Mouse (Mus musculus): ENCODE data around the gene Kbtbd13. TPM values are rescaled to one million over a fixed set of nuclear protein-coding genes. Genes with fewer than 3 reads are reported as not detected.
"Not testable (repeated sequence)": the region's sequence is repeated elsewhere in the genome, so short reads cannot be mapped to it uniquely, and the experiment has no call there.

Gene Kbtbd13
- polyA plus RNA-seq, 1 experiment from 2014 or later = 0.16 TPM

- Histone ChIP-seq H3K4me2 (peak overlapping the region; percentile 89), H3K9ac (ENCODE audit: low read length) (peak overlapping the region; percentile 93), H3K27me3 (ENCODE audit: control insufficient read depth, insufficient read depth, low read length) (no peaks in the 10 kb centered on the region), H3K36me3 (ENCODE audit: control insufficient read depth, insufficient read depth, low read length) (no peaks in the 10 kb centered on the region), H3K27ac (ENCODE audit: low read depth, low read length) (peak overlapping the region; percentile 81), H3K9me3 (ENCODE audit: control insufficient read depth, low read length) (no peaks in the 10 kb centered on the region), H3K4me3 (ENCODE audit: low read depth, low read length) (peak overlapping the region; percentile 99), H3K4me1 (ENCODE audit: control insufficient read depth, insufficient read depth, low read length) (peaks cover 11% of the 10 kb centered on the region)
- ATAC-seq (ENCODE audit: low FRiP score) = peak; percentile 52; the same call in 1 of the 2 replicates
- under 1% methylated on average over 76 of the region's 77 CpGs for WGBS
- DNase-seq (ENCODE audit: low spot score, missing footprints) = peak; percentile 93
Measured at GRCm38 (mm10) chr9:65346476-65347111, 44.9 kb downstream of the Kbtbd13 start.

GRCm38 (mm10) chr9:65345854-65346475, 45.5 kb downstream of the Kbtbd13 start, which contains the start of gene Pdcd7:
Pdcd7 (plus strand) TSS chr9:65346104.
- Histone ChIP-seq H3K4me1 (ENCODE audit: control insufficient read depth, insufficient read depth, low read length) (peaks cover 11% of the 10 kb centered on the region), H3K27me3 (ENCODE audit: control insufficient read depth, insufficient read depth, low read length) (no peaks in the 10 kb centered on the region), H3K9ac (ENCODE audit: low read length) (peak within 1 kb of the TSS; percentile 93), H3K27ac (ENCODE audit: low read depth, low read length) (peak within 1 kb of the TSS; percentile 81), H3K4me3 (ENCODE audit: low read depth, low read length) (peak within 1 kb of the TSS; percentile 99), H3K4me2 (peak within 1 kb of the TSS; percentile 89), H3K36me3 (ENCODE audit: control insufficient read depth, insufficient read depth, low read length) (no peaks in the 10 kb centered on the region), H3K9me3 (ENCODE audit: control insufficient read depth, low read length) (no peaks in the 10 kb centered on the region)
- ATAC-seq (ENCODE audit: low FRiP score) (peak; percentile 96), DNase-seq (ENCODE audit: low spot score, missing footprints) (peak; percentile 99)
- 1% methylated on average over 49 of the region's 59 CpGs for WGBS

- not testable (repeated sequence) for DNase-seq (ENCODE audit: low spot score, missing footprints)
- WGBS = 75% methylated on average over 11 of the region's 11 CpGs
- H3K4me2 ChIP-seq = peak overlapping the region; percentile 89
Measured at GRCm38 (mm10) chr9:65345439-65345838, 46.0 kb downstream of the Kbtbd13 start.

GRCm38 (mm10) chr9:65340414-65340813, 51.0 kb downstream of the Kbtbd13 start:
- Histone ChIP-seq H3K4me1 (ENCODE audit: control insufficient read depth, insufficient read depth, low read length) (no peaks in the 10 kb centered on the region), H3K9ac (ENCODE audit: low read length) (no peak overlapping the region), H3K9me3 (ENCODE audit: control insufficient read depth, low read length) (no peaks in the 10 kb centered on the region), H3K27ac (ENCODE audit: low read depth, low read length) (no peak overlapping the region), H3K27me3 (ENCODE audit: control insufficient read depth, insufficient read depth, low read length) (no peaks in the 10 kb centered on the region), H3K4me2 (no peak overlapping the region), H3K4me3 (ENCODE audit: low read depth, low read length) (no peak overlapping the region), H3K36me3 (ENCODE audit: control insufficient read depth, insufficient read depth, low read length) (no peaks in the 10 kb centered on the region)
- ATAC-seq (ENCODE audit: low FRiP score) (no peak), DNase-seq (ENCODE audit: low spot score, missing footprints) (no peak)
- WGBS = 88% methylated on average over 2 of the region's 2 CpGs

More at GRCm38 (mm10) chr9:65345439-65345838, 46.0 kb downstream of the Kbtbd13 start:
- H3K9ac ChIP-seq (ENCODE audit: low read length) = peak overlapping the region; percentile 93
- H3K27ac ChIP-seq (ENCODE audit: low read depth, low read length) = peak overlapping the region; percentile 81; the same call in 1 of the 2 replicates
- H3K9me3 ChIP-seq (ENCODE audit: control insufficient read depth, low read length); H3K27me3 ChIP-seq (ENCODE audit: control insufficient read depth, insufficient read depth, low read length); H3K36me3 ChIP-seq (ENCODE audit: control insufficient read depth, insufficient read depth, low read length): not testable (repeated sequence)
- peak; percentile 38; the same call in 1 of the 2 replicates for ATAC-seq (ENCODE audit: low FRiP score)
- peak overlapping the region; percentile 99 for H3K4me3 ChIP-seq (ENCODE audit: low read depth, low read length)
- H3K4me1 ChIP-seq (ENCODE audit: control insufficient read depth, insufficient read depth, low read length) = peaks cover 11% of the 10 kb centered on the region

GRCm38 (mm10) chr9:65339146-65339545, 52.3 kb downstream of the Kbtbd13 start:
- no peak overlapping the region for H3K9ac ChIP-seq (ENCODE audit: low read length)
- DNase-seq (ENCODE audit: low spot score, missing footprints) (no peak), ATAC-seq (ENCODE audit: low FRiP score) (no peak)
- H3K36me3 ChIP-seq (ENCODE audit: control insufficient read depth, insufficient read depth, low read length) = no peaks in the 10 kb centered on the region
- no peak overlapping the region for H3K27ac ChIP-seq (ENCODE audit: low read depth, low read length)
- H3K9me3 ChIP-seq (ENCODE audit: control insufficient read depth, low read length) = no peaks in the 10 kb centered on the region
- no peak overlapping the region for H3K4me3 ChIP-seq (ENCODE audit: low read depth, low read length)
- no peaks in the 10 kb centered on the region for H3K4me1 ChIP-seq (ENCODE audit: control insufficient read depth, insufficient read depth, low read length)
- no peak overlapping the region for H3K4me2 ChIP-seq
- WGBS = 82% methylated on average over 4 of the region's 4 CpGs
- H3K27me3 ChIP-seq (ENCODE audit: control insufficient read depth, insufficient read depth, low read length) = no peaks in the 10 kb centered on the region

Other genes starting within 250 kb of the Kbtbd13 start
- gene Parp16, start 196.3 kb downstream of the Kbtbd13 start, polyA plus RNA-seq (2014; fragmentation: Nextera tagmentation; extraction: Ambion mirVana) = 5.2 and 6.4 TPM in 2 replicates
- gene Cilp, start 126.5 kb downstream of the Kbtbd13 start, polyA plus RNA-seq (2014; fragmentation: Nextera tagmentation; extraction: Ambion mirVana) = 0.12 and 0.16 TPM in 2 replicates
- 45.8 and 54.3 TPM in 2 replicates for gene Clpx, start 97.4 kb downstream of the Kbtbd13 start, polyA plus RNA-seq (2014; fragmentation: Nextera tagmentation; extraction: Ambion mirVana)
- 11.6 and 14.6 TPM in 2 replicates for gene Pdcd7, start 45.5 kb downstream of the Kbtbd13 start, polyA plus RNA-seq (2014; fragmentation: Nextera tagmentation; extraction: Ambion mirVana)
- gene Ubap1l, start 30.6 kb downstream of the Kbtbd13 start, polyA plus RNA-seq (2014; fragmentation: Nextera tagmentation; extraction: Ambion mirVana) = 0.27 and 0.37 TPM in 2 replicates
- 5.6 and 5.9 TPM in 2 replicates for gene Rasl12, start 6.9 kb upstream of the Kbtbd13 start, polyA plus RNA-seq (2014; fragmentation: Nextera tagmentation; extraction: Ambion mirVana)
- gene Slc51b, start 31.3 kb upstream of the Kbtbd13 start, polyA plus RNA-seq (2014; fragmentation: Nextera tagmentation; extraction: Ambion mirVana) = not detected in 2 replicates
- gene Mtfmt, start 44.1 kb upstream of the Kbtbd13 start, polyA plus RNA-seq (2014; fragmentation: Nextera tagmentation; extraction: Ambion mirVana) = 18.3 and 18.7 TPM in 2 replicates
- gene Spg21, start 69.3 kb upstream of the Kbtbd13 start, polyA plus RNA-seq (2014; fragmentation: Nextera tagmentation; extraction: Ambion mirVana) = 122 and 125 TPM in 2 replicates
- gene Ankdd1a, start 128.5 kb upstream of the Kbtbd13 start, polyA plus RNA-seq (2014; fragmentation: Nextera tagmentation; extraction: Ambion mirVana) = not detected in 2 replicates
- 8.2 and 9.0 TPM in 2 replicates for gene Plekho2, start 188.4 kb upstream of the Kbtbd13 start, polyA plus RNA-seq (2014; fragmentation: Nextera tagmentation; extraction: Ambion mirVana)
- gene Pif1, start 195.5 kb upstream of the Kbtbd13 start, polyA plus RNA-seq (2014; fragmentation: Nextera tagmentation; extraction: Ambion mirVana) = 12.0 and 13.6 TPM in 2 replicates
- gene Rbpms2, start 238.0 kb upstream of the Kbtbd13 start, polyA plus RNA-seq (2014; fragmentation: Nextera tagmentation; extraction: Ambion mirVana) = 19.7 and 24.0 TPM in 2 replicates